Mouse (Mus musculus): ENCODE data around the gene Mef2b.

GRCm38 (mm10) chr8:70211275-70211674 is 71.8 kb downstream of the Mef2b start:
- TF ChIP-seq CTCF (IDR thresholded peaks at IDR 0.05; ENCODE audit: low read depth) (no peak), EP300 (optimal IDR thresholded peaks at IDR 0.05) (no peak)

Measured in stomach, postnatal 0 days (tissue).